Mouse (Mus musculus) embryonic facial prominence, embryonic 11.5 days (tissue): ENCODE measurements at regions not wholly inside any gene's neighbourhood (a gene's known extent, or its start where the extent isn't known, plus 50 kb on each side); places are given as distances from the start of the nearest gene placed in this dataset.

Experiments used
- ATAC-seq: fragments of 200-750 bp; cut with Nextera tagmentation; replicated peaks from 2 replicates; pipeline ENCODE4 v1.8.0; 2017; ENCODE audit warnings: low read depth; ENCODE audit not compliant: insufficient number of reproducible peaks, low FRiP score, low TSS enrichment
- DNase-seq: peaks from one replicate; pipeline ENCODE4 v3.0.0-alpha.2; 2015; ENCODE audit warnings: low spot score
- H3K27ac ChIP-seq: fragments of 300-500 bp; sonication (generic); replicated peaks from 2 replicates; pipeline ENCODE4 v1.5.1; 2014; ENCODE audit warnings: mild to moderate bottlenecking, low read depth, low read length, control low read depth
- H3K27me3 ChIP-seq: fragments of 300-500 bp; sonication (generic); 2 replicates; pipeline ENCODE4 v1.6.1; 2014; ENCODE audit warnings: mild to moderate bottlenecking, low read length, moderate library complexity, mixed read lengths; ENCODE audit not compliant: control insufficient read depth, insufficient read depth
- H3K36me3 ChIP-seq: fragments of 300-500 bp; sonication (generic); replicated peaks from 2 replicates; pipeline ENCODE4 v1.6.1; 2014; ENCODE audit warnings: low read depth, mild to moderate bottlenecking, low read length, moderate library complexity, mixed read lengths; ENCODE audit not compliant: control insufficient read depth, insufficient read depth
- H3K4me1 ChIP-seq: fragments of 300-500 bp; sonication (generic); 2 replicates; pipeline ENCODE4 v1.6.1; 2014; ENCODE audit warnings: low read length, mixed read lengths; ENCODE audit not compliant: control insufficient read depth, insufficient read depth
- H3K4me2 ChIP-seq: fragments of 300-500 bp; sonication (generic); 2 replicates; pipeline ENCODE4 v1.6.1; 2014; ENCODE audit warnings: low read depth, mild to moderate bottlenecking, control low read depth, low read length, moderate library complexity
- H3K4me3 ChIP-seq: fragments of 300-500 bp; sonication (generic); 2 replicates; pipeline ENCODE4 v1.5.1; 2014; ENCODE audit warnings: low read depth, low read length, control low read depth
- H3K9ac ChIP-seq: fragments of 300-500 bp; sonication (generic); replicated peaks from 2 replicates; pipeline ENCODE4 v1.6.1; 2014; ENCODE audit warnings: mild to moderate bottlenecking, control low read depth, low read length
- H3K9me3 ChIP-seq: fragments of 300-500 bp; sonication (generic); replicated peaks from 2 replicates; pipeline ENCODE4 v1.6.1; 2016; ENCODE audit warnings: mild to moderate bottlenecking, low read length, inconsistent platforms, mixed read lengths; ENCODE audit not compliant: control insufficient read depth
- WGBS: fragments of 180-500 bp; shearing (Covaris S2); extraction: QIAGEN DNeasy Blood & Tissue Kit; methylation state at CpG from one replicate; pipeline ENCODE4 v1.1.7; 2014; 5-methylcytosine and 5-hydroxymethylcytosine counted together

- 70% methylated on average over 8 of the region's 8 CpGs for WGBS
- no peak overlapping the region for H3K4me2 ChIP-seq
- H3K4me1 ChIP-seq = no peaks in the 10 kb centered on the region
- H3K9me3 ChIP-seq = no peaks in the 10 kb centered on the region
- DNase-seq (no peak), ATAC-seq (no peak)
- H3K27me3 ChIP-seq = no peaks in the 10 kb centered on the region
- no peaks in the 10 kb centered on the region for H3K36me3 ChIP-seq
- no peak overlapping the region for H3K9ac ChIP-seq
- no peak overlapping the region for H3K4me3 ChIP-seq
- no peak overlapping the region for H3K27ac ChIP-seq
Observed at GRCm38 (mm10) chr4:91180241-91181096, 220.1 kb downstream of the Elavl2 start.

- no peak overlapping the region for H3K4me2 ChIP-seq
- 76% methylated on average over 11 of the region's 11 CpGs for WGBS
- H3K4me1 ChIP-seq = no peaks in the 10 kb centered on the region
- H3K27me3 ChIP-seq = no peaks in the 10 kb centered on the region
- H3K9me3 ChIP-seq = no peaks in the 10 kb centered on the region
- no peak overlapping the region for H3K27ac ChIP-seq
- H3K36me3 ChIP-seq = no peaks in the 10 kb centered on the region
- ATAC-seq (no peak), DNase-seq (no peak)
- no peak overlapping the region for H3K4me3 ChIP-seq
- no peak overlapping the region for H3K9ac ChIP-seq
Observed at GRCm38 (mm10) chr4:91164280-91165121, 236.1 kb downstream of the Elavl2 start.

DNA sequence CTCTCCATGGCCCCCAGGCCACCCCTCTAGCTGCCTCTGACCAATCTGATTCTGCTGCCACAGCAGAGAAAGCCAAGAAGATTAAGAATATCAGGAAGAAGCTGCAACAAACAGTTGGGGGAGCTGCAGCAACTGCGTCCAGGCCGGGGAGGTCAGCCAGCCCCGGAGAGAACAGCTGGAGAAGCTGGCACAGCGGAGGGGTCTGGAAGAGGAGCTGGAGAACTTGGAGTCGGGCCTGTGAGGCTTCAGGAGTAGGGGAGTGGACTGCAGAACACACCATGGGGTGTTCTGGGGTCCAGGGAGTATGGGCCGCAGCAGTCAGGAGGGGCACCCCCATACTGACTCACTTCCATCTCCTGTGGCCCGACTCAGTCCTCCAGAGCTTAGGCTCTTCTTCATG lies 243.5 kb downstream of the Elavl2 start:
- DNase-seq (no peak), ATAC-seq (no peak)
- no peaks in the 10 kb centered on the region for H3K9me3 ChIP-seq
- WGBS = 73% methylated on average over 7 of the region's 7 CpGs
- H3K4me2 ChIP-seq = no peak overlapping the region
- no peak overlapping the region for H3K9ac ChIP-seq
- no peaks in the 10 kb centered on the region for H3K4me1 ChIP-seq
- H3K27ac ChIP-seq = no peak overlapping the region
- no peaks in the 10 kb centered on the region for H3K27me3 ChIP-seq
- no peaks in the 10 kb centered on the region for H3K36me3 ChIP-seq
- no peak overlapping the region for H3K4me3 ChIP-seq

- Histone ChIP-seq H3K4me2 (no peak overlapping the region), H3K9me3 (no peaks in the 10 kb centered on the region), H3K36me3 (no peaks in the 10 kb centered on the region), H3K4me1 (no peaks in the 10 kb centered on the region), H3K27ac (no peak overlapping the region), H3K27me3 (no peaks in the 10 kb centered on the region), H3K9ac (no peak overlapping the region), H3K4me3 (no peak overlapping the region)
- ATAC-seq (no peak), DNase-seq (no peak)
- 79% methylated on average over 7 of the region's 7 CpGs for WGBS
Observed at GRCm38 (mm10) chr4:91144666-91145065, 255.9 kb downstream of the Elavl2 start.

GRCm38 (mm10) chr4:91143906-91144305 lies 256.7 kb downstream of the Elavl2 start:
- H3K4me3 ChIP-seq = no peak overlapping the region
- 75% methylated on average over 5 of the region's 5 CpGs for WGBS
- DNase-seq = no peak
- H3K36me3 ChIP-seq = no peaks in the 10 kb centered on the region
- H3K9ac ChIP-seq = no peak overlapping the region
- H3K27me3 ChIP-seq = no peaks in the 10 kb centered on the region
- H3K4me2 ChIP-seq = no peak overlapping the region
- H3K27ac ChIP-seq = no peak overlapping the region
- H3K9me3 ChIP-seq = no peaks in the 10 kb centered on the region
- H3K4me1 ChIP-seq = no peaks in the 10 kb centered on the region
- no peak for ATAC-seq

GRCm38 (mm10) chr4:91135327-91135726 lies 265.3 kb downstream of the Elavl2 start:
- H3K4me1 ChIP-seq = no peaks in the 10 kb centered on the region
- DNase-seq = no peak
- no peaks in the 10 kb centered on the region for H3K27me3 ChIP-seq
- no peak overlapping the region for H3K4me2 ChIP-seq
- H3K36me3 ChIP-seq = no peaks in the 10 kb centered on the region
- H3K27ac ChIP-seq = no peak overlapping the region
- no peak for ATAC-seq
- 79% methylated on average over 3 of the region's 3 CpGs for WGBS
- no peaks in the 10 kb centered on the region for H3K9me3 ChIP-seq
- no peak overlapping the region for H3K9ac ChIP-seq
- H3K4me3 ChIP-seq = no peak overlapping the region

GRCm38 (mm10) chr4:91132266-91132665 lies 268.3 kb downstream of the Elavl2 start:
- no peaks in the 10 kb centered on the region for H3K36me3 ChIP-seq
- no peaks in the 10 kb centered on the region for H3K9me3 ChIP-seq
- H3K4me3 ChIP-seq = no peak overlapping the region
- no peaks in the 10 kb centered on the region for H3K27me3 ChIP-seq
- no peaks in the 10 kb centered on the region for H3K4me1 ChIP-seq
- DNase-seq (no peak), ATAC-seq (no peak)
- no peak overlapping the region for H3K27ac ChIP-seq
- 83% methylated on average over 7 of the region's 7 CpGs for WGBS
- H3K4me2 ChIP-seq = no peak overlapping the region
- H3K9ac ChIP-seq = no peak overlapping the region

- no peaks in the 10 kb centered on the region for H3K36me3 ChIP-seq
- ATAC-seq (no peak), DNase-seq (no peak)
- no peak overlapping the region for H3K4me3 ChIP-seq
- no peak overlapping the region for H3K27ac ChIP-seq
- 73% methylated on average over 4 of the region's 4 CpGs for WGBS
- H3K4me2 ChIP-seq = no peak overlapping the region
- H3K9me3 ChIP-seq = no peaks in the 10 kb centered on the region
- no peak overlapping the region for H3K9ac ChIP-seq
- H3K4me1 ChIP-seq = no peaks in the 10 kb centered on the region
- no peaks in the 10 kb centered on the region for H3K27me3 ChIP-seq
Observed at GRCm38 (mm10) chr4:91120277-91120676, 280.3 kb downstream of the Elavl2 start.
